Mouse (Mus musculus): Measurements from ENCODE around the gene Ly6g5c.

- no peak for TF ChIP-seq CTCF (IDR thresholded peaks at IDR 0.05; ENCODE audit: borderline replicate concordance, insufficient read depth, low read depth, low read length)
- TF ChIP-seq POLR2A (IDR thresholded peaks at IDR 0.05; ENCODE audit: borderline replicate concordance, insufficient read depth, low read length), result no peak
Observed at GRCm38 (mm10) chr17:35088151-35088550, 19.9 kb upstream of the Ly6g5c start.
